Mouse (Mus musculus): ENCODE measurements around the gene Fbxw11.
"Not testable (repeated sequence)": the region's sequence is repeated elsewhere in the genome, so short reads cannot be mapped to it uniquely, and the experiment has no call there.

Gene Fbxw11

GRCm38 (mm10) chr11:32676777-32677176 lies 34.3 kb downstream of the Fbxw11 start:
- peak; percentile 65 to 80 for DNase-seq (ENCODE audit: low spot score in 2 of 2)

GRCm38 (mm10) chr11:32677811-32678210 lies 35.3 kb downstream of the Fbxw11 start:
- DNase-seq (ENCODE audit: low spot score in 2 of 2), result no peak

- DNase-seq (ENCODE audit: low spot score in 2 of 2), result not testable (repeated sequence)
Measured at GRCm38 (mm10) chr11:32679091-32679490, 36.6 kb downstream of the Fbxw11 start.

- no peak for DNase-seq (ENCODE audit: low spot score in 2 of 2)
Measured at GRCm38 (mm10) chr11:32680014-32680413, 37.5 kb downstream of the Fbxw11 start.

- DNase-seq (ENCODE audit: low spot score in 2 of 2), result no peak
Measured at GRCm38 (mm10) chr11:32681192-32681795, 38.8 kb downstream of the Fbxw11 start.

GRCm38 (mm10) chr11:32682335-32683102 lies 40.0 kb downstream of the Fbxw11 start:
- no peak for DNase-seq (ENCODE audit: low spot score in 2 of 2)

- DNase-seq (ENCODE audit: low spot score in 2 of 2), result no peak
Measured at GRCm38 (mm10) chr11:32684690-32685254, 42.2 kb downstream of the Fbxw11 start.

GRCm38 (mm10) chr11:32688245-32688855 lies 45.8 kb downstream of the Fbxw11 start:
- no peak for DNase-seq (ENCODE audit: low spot score in 2 of 2)

GRCm38 (mm10) chr11:32689510-32689909 lies 47.0 kb downstream of the Fbxw11 start:
- no peak for DNase-seq (ENCODE audit: low spot score in 2 of 2)

- no peak for DNase-seq (ENCODE audit: low spot score in 2 of 2)
Measured at GRCm38 (mm10) chr11:32692834-32693233, 50.3 kb downstream of the Fbxw11 start.

- DNase-seq (ENCODE audit: low spot score in 2 of 2), result peak in 1 of 2 experiments; percentile 48
Measured at GRCm38 (mm10) chr11:32693431-32694141, 51.1 kb downstream of the Fbxw11 start.

GRCm38 (mm10) chr11:32694322-32695003 lies 51.9 kb downstream of the Fbxw11 start:
- DNase-seq (ENCODE audit: low spot score in 2 of 2), result not testable (repeated sequence)

- DNase-seq (ENCODE audit: low spot score in 2 of 2), result no peak
Measured at GRCm38 (mm10) chr11:32696446-32697090, 54.0 kb downstream of the Fbxw11 start.

GRCm38 (mm10) chr11:32697695-32698094 lies 55.2 kb downstream of the Fbxw11 start:
- no peak for DNase-seq (ENCODE audit: low spot score in 2 of 2)

GRCm38 (mm10) chr11:32699913-32700493 lies 57.5 kb downstream of the Fbxw11 start:
- DNase-seq (ENCODE audit: low spot score in 2 of 2), result no peak

- no peak for DNase-seq (ENCODE audit: low spot score in 2 of 2)
Measured at GRCm38 (mm10) chr11:32701566-32701965, 59.0 kb downstream of the Fbxw11 start.

GRCm38 (mm10) chr11:32704241-32704890 lies 61.8 kb downstream of the Fbxw11 start:
- DNase-seq (ENCODE audit: low spot score in 2 of 2), result no peak

GRCm38 (mm10) chr11:32706406-32706993 lies 64.0 kb downstream of the Fbxw11 start:
- no peak for DNase-seq (ENCODE audit: low spot score in 2 of 2)

- DNase-seq (ENCODE audit: low spot score in 2 of 2), result no peak
Measured at GRCm38 (mm10) chr11:32707481-32707880, 65.0 kb downstream of the Fbxw11 start.

All from frontal cortex, postnatal 36 days (tissue).